Mouse (Mus musculus): ENCODE data around the gene Pde4dip.

The Pde4dip gene

GRCm38 (mm10) chr3:97900516-97901490 lies 12.3 kb upstream of the Pde4dip start, which contains the start of gene Sec22b:
Sec22b (plus strand) TSS chr3:97901190.
- peak; percentile 93 for DNase-seq (ENCODE audit: low read depth, low spot score)

GRCm38 (mm10) chr3:97898381-97898780 lies 9.9 kb upstream of the Pde4dip start:
- no peak for DNase-seq (ENCODE audit: low read depth, low spot score)

GRCm38 (mm10) chr3:97894695-97895094 lies 6.2 kb upstream of the Pde4dip start:
- DNase-seq (ENCODE audit: low read depth, low spot score), result peak; percentile 73

- no peak for DNase-seq (ENCODE audit: low read depth, low spot score)
Measured at GRCm38 (mm10) chr3:97890205-97890604, 1.7 kb upstream of the Pde4dip start.

- peak; percentile 12 for DNase-seq (ENCODE audit: low read depth, low spot score)
Measured at GRCm38 (mm10) chr3:97887785-97888167, 731 bp downstream of the Pde4dip start.

- no peak for DNase-seq (ENCODE audit: low read depth, low spot score)
Measured at GRCm38 (mm10) chr3:97881576-97881975, 6.9 kb downstream of the Pde4dip start.

- peak; percentile 74 for DNase-seq (ENCODE audit: low read depth, low spot score)
Measured at GRCm38 (mm10) chr3:97879222-97879621, 9.3 kb downstream of the Pde4dip start.

GRCm38 (mm10) chr3:97876259-97876658 lies 12.2 kb downstream of the Pde4dip start:
- DNase-seq (ENCODE audit: low read depth, low spot score), result no peak

GRCm38 (mm10) chr3:97874777-97875176 lies 13.7 kb downstream of the Pde4dip start:
- peak; percentile 67 for DNase-seq (ENCODE audit: low read depth, low spot score)

- DNase-seq (ENCODE audit: low read depth, low spot score), result no peak
Measured at GRCm38 (mm10) chr3:97869730-97870129, 18.8 kb downstream of the Pde4dip start.

GRCm38 (mm10) chr3:97868733-97869132 lies 19.8 kb downstream of the Pde4dip start:
- DNase-seq (ENCODE audit: low read depth, low spot score), result peak; percentile 42

GRCm38 (mm10) chr3:97868024-97868689 lies 20.4 kb downstream of the Pde4dip start:
- DNase-seq (ENCODE audit: low read depth, low spot score), result peak; percentile 30

- peak; percentile 13 for DNase-seq (ENCODE audit: low read depth, low spot score)
Measured at GRCm38 (mm10) chr3:97867221-97868023, 21.1 kb downstream of the Pde4dip start.

GRCm38 (mm10) chr3:97866696-97867095 lies 21.8 kb downstream of the Pde4dip start:
- no peak for DNase-seq (ENCODE audit: low read depth, low spot score)

- no peak for DNase-seq (ENCODE audit: low read depth, low spot score)
Measured at GRCm38 (mm10) chr3:97860820-97861451, 27.6 kb downstream of the Pde4dip start.

GRCm38 (mm10) chr3:97859400-97859799 lies 29.1 kb downstream of the Pde4dip start:
- DNase-seq (ENCODE audit: low read depth, low spot score), result no peak

GRCm38 (mm10) chr3:97854575-97855384 lies 33.7 kb downstream of the Pde4dip start:
- DNase-seq (ENCODE audit: low read depth, low spot score), result no peak

- no peak for DNase-seq (ENCODE audit: low read depth, low spot score)
Measured at GRCm38 (mm10) chr3:97851803-97852202, 36.7 kb downstream of the Pde4dip start.

GRCm38 (mm10) chr3:97847626-97848025 lies 40.9 kb downstream of the Pde4dip start:
- DNase-seq (ENCODE audit: low read depth, low spot score), result no peak

GRCm38 (mm10) chr3:97846448-97846847 lies 42.1 kb downstream of the Pde4dip start:
- no peak for DNase-seq (ENCODE audit: low read depth, low spot score)

All from R1 (cell line).